Mouse (Mus musculus) kidney, embryonic 14.5 days (tissue): ENCODE results near the gene Hydin. TPM values are rescaled to one million over a fixed set of nuclear protein-coding genes. Genes with fewer than 3 reads are reported as not detected.

Source experiments
- ATAC-seq: fragments of 200-750 bp; cut with Nextera tagmentation; 2 replicates; pipeline ENCODE4 v1.8.0; 2017; ENCODE audit warnings: moderate number of reproducible peaks, mild to moderate bottlenecking, moderate TSS enrichment, moderate library complexity; ENCODE audit not compliant: low FRiP score, low TSS enrichment
- H3K27ac ChIP-seq: fragments of 300-500 bp; sonication (generic); 2 replicates; pipeline ENCODE4 v1.5.1; 2014; ENCODE audit warnings: low read depth, mild to moderate bottlenecking, low read length, moderate library complexity, mixed read lengths
- H3K27me3 ChIP-seq: fragments of 300-500 bp; sonication (generic); 2 replicates; pipeline ENCODE4 v1.6.1; 2014; ENCODE audit warnings: mild to moderate bottlenecking, low read length; ENCODE audit not compliant: control insufficient read depth, insufficient read depth
- H3K36me3 ChIP-seq: fragments of 300-500 bp; sonication (generic); 2 replicates; pipeline ENCODE4 v1.6.1; 2014; ENCODE audit warnings: low read length, mixed read lengths; ENCODE audit not compliant: control insufficient read depth, insufficient read depth
- H3K4me1 ChIP-seq: fragments of 300-500 bp; sonication (generic); 2 replicates; pipeline ENCODE4 v1.6.1; 2014; ENCODE audit warnings: low read length, mixed read lengths; ENCODE audit not compliant: control insufficient read depth, insufficient read depth
- H3K4me2 ChIP-seq: fragments of 300-500 bp; sonication (generic); replicated peaks from 2 replicates; pipeline ENCODE4 v1.6.1; 2014; ENCODE audit warnings: low read depth, mild to moderate bottlenecking, low read length
- H3K4me3 ChIP-seq: fragments of 300-500 bp; sonication (generic); 2 replicates; pipeline ENCODE4 v1.5.1; 2014; ENCODE audit warnings: mild to moderate bottlenecking, low read length
- H3K9ac ChIP-seq: fragments of 300-500 bp; sonication (generic); 2 replicates; pipeline ENCODE4 v1.6.1; 2014; ENCODE audit warnings: low read depth, mild to moderate bottlenecking, low read length, moderate library complexity
- H3K9me3 ChIP-seq: fragments of 300-500 bp; sonication (generic); 2 replicates; pipeline ENCODE4 v1.6.1; 2016; ENCODE audit warnings: low read length; ENCODE audit not compliant: control insufficient read depth
- WGBS: fragments of 180-500 bp; shearing (Covaris S2); extraction: QIAGEN DNeasy Blood & Tissue Kit; methylation state at CpG from one replicate; pipeline ENCODE4 v1.1.7; 2014; 5-methylcytosine and 5-hydroxymethylcytosine counted together
- polyA plus RNA-seq: library from polyadenylated mRNA; unstranded; fragments of >200 nt; fragmentation: Nextera tagmentation; extraction: Ambion mirVana; gene quantifications from 2 replicates; pipeline ENCODE4 v1.2.1, GENCODE M21; 2014

Hydin gene
- polyA plus RNA-seq, 1 experiment from 2014 or later, result not detected

- H3K4me2 ChIP-seq, result no peak overlapping the region
- H3K9me3 ChIP-seq, result no peaks in the 10 kb centered on the region
- 49% methylated on average over 3 of the region's 3 CpGs for WGBS
- H3K4me3 ChIP-seq, result no peak overlapping the region
- no peaks in the 10 kb centered on the region for H3K27me3 ChIP-seq
- no peak overlapping the region for H3K27ac ChIP-seq
- ATAC-seq, result no peak
- H3K9ac ChIP-seq, result no peak overlapping the region
- no peaks in the 10 kb centered on the region for H3K36me3 ChIP-seq
- no peaks in the 10 kb centered on the region for H3K4me1 ChIP-seq
Observed at GRCm38 (mm10) chr8:110482275-110482674, 215.5 kb downstream of the Hydin start.

DNA sequence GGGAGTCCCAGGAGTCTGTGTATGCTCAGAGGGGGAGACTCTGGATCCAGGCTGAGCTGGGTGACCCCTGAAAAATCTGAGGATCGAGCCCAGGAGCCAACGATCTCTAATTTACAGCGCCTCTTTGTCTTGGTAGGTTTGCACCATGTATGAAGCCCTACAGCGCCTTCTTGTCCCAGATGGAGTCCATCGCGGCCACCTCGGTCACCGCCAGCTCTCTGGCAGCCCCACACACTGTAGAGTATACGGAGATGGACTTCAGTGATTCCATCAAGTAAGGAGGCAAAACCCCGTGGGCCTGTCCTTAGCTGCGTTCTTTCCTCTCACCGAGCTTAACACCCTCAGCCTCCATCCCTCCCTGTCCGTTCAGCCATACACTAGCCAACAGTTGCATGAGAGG is 218.5 kb downstream of the Hydin start:
- no peaks in the 10 kb centered on the region for H3K36me3 ChIP-seq
- no peak overlapping the region for H3K27ac ChIP-seq
- H3K9me3 ChIP-seq, result 0 out of 2 replicates have a peak, but pooled peaks cover 3% of the 10 kb centered on the region
- WGBS, result 92% methylated on average over 13 of the region's 13 CpGs
- H3K9ac ChIP-seq, result no peak overlapping the region
- H3K4me3 ChIP-seq, result no peak overlapping the region
- no peaks in the 10 kb centered on the region for H3K27me3 ChIP-seq
- no peak for ATAC-seq
- no peak overlapping the region for H3K4me2 ChIP-seq
- H3K4me1 ChIP-seq, result no peaks in the 10 kb centered on the region

DNA sequence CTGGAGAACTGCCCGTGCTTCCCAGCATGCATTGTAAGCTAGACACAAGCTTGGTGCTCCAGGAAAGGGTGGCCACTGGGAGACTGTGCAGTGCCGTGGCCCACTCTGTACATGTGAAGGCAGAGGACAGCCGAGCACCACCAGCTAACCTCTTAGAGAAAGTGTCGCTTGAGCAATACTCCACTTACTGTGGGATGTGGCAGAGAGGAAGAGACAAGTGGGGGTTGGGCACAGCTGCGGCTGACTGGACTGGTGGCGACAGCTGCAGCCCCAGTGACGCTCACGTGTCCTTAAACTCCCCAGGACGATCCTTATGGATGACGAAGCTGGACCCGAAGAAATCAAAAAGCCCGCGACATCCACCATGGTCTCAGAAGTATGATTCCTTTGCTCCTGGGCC is 219.2 kb downstream of the Hydin start:
- no peak overlapping the region for H3K4me2 ChIP-seq
- WGBS, result 77% methylated on average over 13 of the region's 13 CpGs
- no peak overlapping the region for H3K4me3 ChIP-seq
- no peaks in the 10 kb centered on the region for H3K36me3 ChIP-seq
- no peak overlapping the region for H3K27ac ChIP-seq
- H3K4me1 ChIP-seq, result no peaks in the 10 kb centered on the region
- no peaks in the 10 kb centered on the region for H3K27me3 ChIP-seq
- H3K9ac ChIP-seq, result no peak overlapping the region
- no peak for ATAC-seq
- 0 out of 2 replicates have a peak, but pooled peaks cover 3% of the 10 kb centered on the region for H3K9me3 ChIP-seq

GRCm38 (mm10) chr8:110487644-110488043 is 220.9 kb downstream of the Hydin start:
- H3K4me2 ChIP-seq, result no peak overlapping the region
- H3K9me3 ChIP-seq, result 0 out of 2 replicates have a peak, but pooled peaks cover 3% of the 10 kb centered on the region
- no peaks in the 10 kb centered on the region for H3K27me3 ChIP-seq
- no peak overlapping the region for H3K4me3 ChIP-seq
- no peak for ATAC-seq
- H3K36me3 ChIP-seq, result no peaks in the 10 kb centered on the region
- 94% methylated on average over 6 of the region's 6 CpGs for WGBS
- H3K9ac ChIP-seq, result no peak overlapping the region
- H3K4me1 ChIP-seq, result no peaks in the 10 kb centered on the region
- H3K27ac ChIP-seq, result no peak overlapping the region

DNA sequence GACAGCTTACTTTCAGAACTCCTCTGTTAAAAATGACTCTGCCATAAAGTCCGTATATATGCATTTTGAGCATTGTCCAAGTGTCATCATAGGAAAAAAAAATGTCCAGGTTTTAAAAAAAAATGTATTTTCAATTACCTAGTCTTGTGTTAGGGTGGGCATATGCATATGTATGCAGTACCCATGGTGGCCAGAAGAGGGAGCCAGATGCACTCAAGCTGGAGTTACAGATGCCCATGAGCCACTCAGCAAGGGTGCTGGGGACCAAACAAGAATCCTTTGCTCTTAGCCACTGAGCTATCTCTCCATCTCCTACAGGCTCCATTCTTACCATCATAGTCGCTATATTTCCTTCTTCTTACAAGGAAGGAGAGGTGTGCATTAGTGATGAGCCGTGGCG is 222.6 kb downstream of the Hydin start:
- Histone ChIP-seq H3K9me3 (0 out of 2 replicates have a peak, but pooled peaks cover 3% of the 10 kb centered on the region), H3K9ac (no peak overlapping the region), H3K27ac (no peak overlapping the region), H3K4me1 (no peaks in the 10 kb centered on the region), H3K36me3 (no peaks in the 10 kb centered on the region), H3K4me2 (no peak overlapping the region), H3K4me3 (no peak overlapping the region), H3K27me3 (no peaks in the 10 kb centered on the region)
- ATAC-seq, result no peak
- 75% methylated on average over 4 of the region's 4 CpGs for WGBS

- Histone ChIP-seq H3K27ac (no peak overlapping the region), H3K27me3 (no peaks in the 10 kb centered on the region), H3K4me1 (no peaks in the 10 kb centered on the region), H3K9me3 (0 out of 2 replicates have a peak, but pooled peaks cover 3% of the 10 kb centered on the region), H3K36me3 (no peaks in the 10 kb centered on the region), H3K4me2 (no peak overlapping the region), H3K9ac (no peak overlapping the region), H3K4me3 (no peak overlapping the region)
- 92% methylated on average over 5 of the region's 5 CpGs for WGBS
- no peak for ATAC-seq
Observed at GRCm38 (mm10) chr8:110491118-110491517, 224.3 kb downstream of the Hydin start.

- Histone ChIP-seq H3K27ac (no peak overlapping the region), H3K36me3 (no peaks in the 10 kb centered on the region), H3K9me3 (no peaks in the 10 kb centered on the region), H3K4me2 (no peak overlapping the region), H3K9ac (no peak overlapping the region), H3K27me3 (no peaks in the 10 kb centered on the region), H3K4me3 (no peak overlapping the region), H3K4me1 (no peaks in the 10 kb centered on the region)
- 76% methylated on average over 9 of the region's 9 CpGs for WGBS
- ATAC-seq, result no peak
Observed at GRCm38 (mm10) chr8:110496286-110496685, 229.5 kb downstream of the Hydin start.

DNA sequence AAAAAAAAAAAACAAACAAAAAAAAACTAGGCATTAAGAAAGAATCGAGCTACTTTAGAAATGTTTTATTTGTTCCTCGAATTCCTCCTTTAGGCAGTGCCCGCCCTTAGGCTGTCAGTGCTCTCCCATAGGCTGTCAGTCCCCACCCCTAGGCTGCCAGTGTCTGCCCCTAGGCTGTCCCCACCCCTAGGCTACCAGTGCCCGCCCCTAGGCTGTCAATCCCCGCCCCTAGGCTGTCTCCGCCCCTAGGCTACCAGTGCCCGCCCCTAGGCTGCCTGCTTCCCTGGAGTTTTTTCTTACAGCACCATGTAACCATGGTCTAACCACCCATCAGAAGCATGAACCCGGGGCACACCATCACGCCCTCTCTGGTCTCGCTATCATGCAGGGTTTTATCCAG is 233.5 kb downstream of the Hydin start:
- H3K36me3 ChIP-seq, result no peaks in the 10 kb centered on the region
- no peak overlapping the region for H3K4me2 ChIP-seq
- H3K27ac ChIP-seq, result no peak overlapping the region
- peaks cover 3% of the 10 kb centered on the region; the same call in 1 of the 2 replicates for H3K27me3 ChIP-seq
- no peaks in the 10 kb centered on the region for H3K9me3 ChIP-seq
- H3K9ac ChIP-seq, result no peak overlapping the region
- no peaks in the 10 kb centered on the region for H3K4me1 ChIP-seq
- H3K4me3 ChIP-seq, result no peak overlapping the region
- ATAC-seq, result peak; percentile 77
- 24% methylated on average over 10 of the region's 10 CpGs for WGBS

- ATAC-seq, result no peak
- Histone ChIP-seq H3K4me3 (no peak overlapping the region), H3K9ac (no peak overlapping the region), H3K36me3 (no peaks in the 10 kb centered on the region), H3K4me1 (no peaks in the 10 kb centered on the region), H3K9me3 (no peaks in the 10 kb centered on the region), H3K4me2 (no peak overlapping the region), H3K27ac (no peak overlapping the region), H3K27me3 (peaks cover 3% of the 10 kb centered on the region; the same call in 1 of the 2 replicates)
- WGBS, result 70% methylated on average over 6 of the region's 6 CpGs
Observed at GRCm38 (mm10) chr8:110500661-110501060, 233.9 kb downstream of the Hydin start.
